Mouse (Mus musculus): ENCODE measurements at regions not wholly inside any gene's neighbourhood (a gene's known extent, or its start where the extent isn't known, plus 50 kb on each side); places are given as distances from the start of the nearest gene placed in this dataset.

DNA sequence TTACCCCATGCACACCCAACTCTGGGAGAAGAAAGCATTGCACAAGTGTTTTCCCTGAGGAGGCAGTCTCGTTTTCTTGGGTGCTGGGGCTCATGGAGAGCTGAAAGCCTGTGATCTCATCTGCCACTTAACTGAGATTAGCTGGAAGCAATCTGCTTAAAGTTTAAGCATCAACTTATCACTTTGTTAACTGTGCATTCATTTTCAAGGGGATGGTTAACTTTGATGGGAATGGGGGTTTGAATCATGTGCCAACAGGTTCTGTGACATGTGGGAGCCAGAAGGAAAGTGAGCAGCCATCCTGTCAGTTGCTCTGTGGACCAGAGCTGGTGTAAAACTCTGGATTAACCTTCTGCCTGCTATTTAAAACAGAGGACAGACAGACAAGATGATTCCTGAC lies 315.2 kb upstream of the Plxna2 start:
- WGBS, result 48% methylated on average over 1 of the region's 1 CpGs
- H3K4me2 ChIP-seq (ENCODE audit: low read depth, low read length), result no peak overlapping the region
- no peak for ATAC-seq (ENCODE audit: low read depth)
- no peaks in the 10 kb centered on the region for H3K36me3 ChIP-seq (ENCODE audit: control insufficient read depth, insufficient read depth, low read length)
- H3K4me1 ChIP-seq (ENCODE audit: control insufficient read depth, insufficient read depth, low read length), result no peaks in the 10 kb centered on the region
- H3K9ac ChIP-seq (replicated peaks; ENCODE audit: low read depth, low read length), result no peak overlapping the region
- no peak overlapping the region for H3K4me3 ChIP-seq (ENCODE audit: low read depth, low read length)
- no peaks in the 10 kb centered on the region for H3K9me3 ChIP-seq (ENCODE audit: control insufficient read depth, low read length)
- no peaks in the 10 kb centered on the region for H3K27me3 ChIP-seq (ENCODE audit: control insufficient read depth, insufficient read depth, low read length)
- H3K27ac ChIP-seq (ENCODE audit: low read depth, low read length), result no peak overlapping the region

- WGBS, result 61% methylated on average over 3 of the region's 3 CpGs
- no peak overlapping the region for H3K27ac ChIP-seq (ENCODE audit: low read depth, low read length)
- no peak overlapping the region for H3K9ac ChIP-seq (replicated peaks; ENCODE audit: low read depth, low read length)
Measured at GRCm38 (mm10) chr1:194281941-194282340, 336.1 kb upstream of the Plxna2 start.

DNA sequence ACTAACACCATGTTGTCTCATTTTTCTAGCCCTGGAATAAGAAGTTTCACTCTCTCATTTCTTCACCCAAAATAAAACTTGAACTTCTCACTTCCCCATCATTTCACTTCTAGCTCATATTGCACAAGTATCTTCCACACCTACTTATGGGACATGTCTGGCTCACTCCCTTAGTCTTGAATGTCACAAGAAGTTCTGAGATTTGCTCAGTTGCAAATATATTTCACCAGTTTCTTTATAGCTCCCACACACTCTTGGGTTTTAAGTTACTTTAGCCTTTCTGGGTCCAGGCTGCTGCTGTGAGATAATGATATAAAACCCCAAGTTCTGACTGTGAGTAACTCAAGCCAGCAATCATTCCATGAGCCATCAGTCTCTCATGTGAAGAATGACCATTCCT lies 350.0 kb upstream of the Plxna2 start:
- Histone ChIP-seq H3K27me3 (ENCODE audit: control insufficient read depth, insufficient read depth, low read length) (no peaks in the 10 kb centered on the region), H3K9me3 (ENCODE audit: control insufficient read depth, low read length) (no peaks in the 10 kb centered on the region), H3K4me2 (ENCODE audit: low read depth, low read length) (no peak overlapping the region), H3K27ac (ENCODE audit: low read depth, low read length) (no peak overlapping the region), H3K36me3 (ENCODE audit: control insufficient read depth, insufficient read depth, low read length) (no peaks in the 10 kb centered on the region), H3K4me1 (ENCODE audit: control insufficient read depth, insufficient read depth, low read length) (no peaks in the 10 kb centered on the region), H3K4me3 (ENCODE audit: low read depth, low read length) (no peak overlapping the region), H3K9ac (replicated peaks; ENCODE audit: low read depth, low read length) (no peak overlapping the region)
- no peak for ATAC-seq (ENCODE audit: low read depth)

More at GRCm38 (mm10) chr1:194281941-194282340, 336.1 kb upstream of the Plxna2 start:
- Histone ChIP-seq H3K27me3 (ENCODE audit: control insufficient read depth, insufficient read depth, low read length) (no peaks in the 10 kb centered on the region), H3K4me1 (ENCODE audit: control insufficient read depth, insufficient read depth, low read length) (no peaks in the 10 kb centered on the region), H3K36me3 (ENCODE audit: control insufficient read depth, insufficient read depth, low read length) (no peaks in the 10 kb centered on the region), H3K4me2 (ENCODE audit: low read depth, low read length) (no peak overlapping the region), H3K4me3 (ENCODE audit: low read depth, low read length) (no peak overlapping the region), H3K9me3 (ENCODE audit: control insufficient read depth, low read length) (no peaks in the 10 kb centered on the region)
- no peak for ATAC-seq (ENCODE audit: low read depth)

- ATAC-seq (ENCODE audit: low read depth), result no peak
- Histone ChIP-seq H3K27ac (ENCODE audit: low read depth, low read length) (no peak overlapping the region), H3K27me3 (ENCODE audit: control insufficient read depth, insufficient read depth, low read length) (no peaks in the 10 kb centered on the region), H3K9me3 (ENCODE audit: control insufficient read depth, low read length) (no peaks in the 10 kb centered on the region), H3K9ac (replicated peaks; ENCODE audit: low read depth, low read length) (no peak overlapping the region), H3K36me3 (ENCODE audit: control insufficient read depth, insufficient read depth, low read length) (no peaks in the 10 kb centered on the region), H3K4me3 (ENCODE audit: low read depth, low read length) (no peak overlapping the region), H3K4me1 (ENCODE audit: control insufficient read depth, insufficient read depth, low read length) (no peaks in the 10 kb centered on the region), H3K4me2 (ENCODE audit: low read depth, low read length) (no peak overlapping the region)
- WGBS, result 30% methylated on average over 4 of the region's 4 CpGs
Measured at GRCm38 (mm10) chr1:194262374-194262773, 355.6 kb upstream of the Plxna2 start.

DNA sequence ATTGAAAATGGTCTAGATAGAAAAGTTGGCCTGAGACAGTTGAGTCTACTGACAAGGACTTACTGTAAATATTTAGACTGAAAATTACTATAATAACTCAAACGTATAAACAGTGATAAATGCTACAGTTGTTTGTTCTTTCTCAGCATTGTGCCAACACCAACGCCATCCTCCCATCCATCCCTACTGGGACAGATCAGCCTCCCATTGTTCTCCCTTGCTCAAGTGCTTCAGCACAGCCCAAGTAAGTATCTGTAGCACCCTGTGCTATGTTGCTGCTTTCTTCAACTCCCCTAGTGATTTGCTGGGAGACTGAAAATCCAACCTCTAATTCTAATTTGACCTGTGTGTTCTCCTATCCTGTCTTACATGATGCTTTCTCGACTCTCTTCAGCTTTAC lies 358.1 kb upstream of the Plxna2 start:
- Histone ChIP-seq H3K36me3 (ENCODE audit: control insufficient read depth, insufficient read depth, low read length) (no peaks in the 10 kb centered on the region), H3K4me2 (ENCODE audit: low read depth, low read length) (no peak overlapping the region), H3K27me3 (ENCODE audit: control insufficient read depth, insufficient read depth, low read length) (no peaks in the 10 kb centered on the region), H3K4me3 (ENCODE audit: low read depth, low read length) (no peak overlapping the region), H3K9ac (replicated peaks; ENCODE audit: low read depth, low read length) (no peak overlapping the region), H3K27ac (ENCODE audit: low read depth, low read length) (no peak overlapping the region), H3K4me1 (ENCODE audit: control insufficient read depth, insufficient read depth, low read length) (no peaks in the 10 kb centered on the region), H3K9me3 (ENCODE audit: control insufficient read depth, low read length) (no peaks in the 10 kb centered on the region)
- WGBS, result 84% methylated on average over 3 of the region's 3 CpGs
- ATAC-seq (ENCODE audit: low read depth), result no peak

DNA sequence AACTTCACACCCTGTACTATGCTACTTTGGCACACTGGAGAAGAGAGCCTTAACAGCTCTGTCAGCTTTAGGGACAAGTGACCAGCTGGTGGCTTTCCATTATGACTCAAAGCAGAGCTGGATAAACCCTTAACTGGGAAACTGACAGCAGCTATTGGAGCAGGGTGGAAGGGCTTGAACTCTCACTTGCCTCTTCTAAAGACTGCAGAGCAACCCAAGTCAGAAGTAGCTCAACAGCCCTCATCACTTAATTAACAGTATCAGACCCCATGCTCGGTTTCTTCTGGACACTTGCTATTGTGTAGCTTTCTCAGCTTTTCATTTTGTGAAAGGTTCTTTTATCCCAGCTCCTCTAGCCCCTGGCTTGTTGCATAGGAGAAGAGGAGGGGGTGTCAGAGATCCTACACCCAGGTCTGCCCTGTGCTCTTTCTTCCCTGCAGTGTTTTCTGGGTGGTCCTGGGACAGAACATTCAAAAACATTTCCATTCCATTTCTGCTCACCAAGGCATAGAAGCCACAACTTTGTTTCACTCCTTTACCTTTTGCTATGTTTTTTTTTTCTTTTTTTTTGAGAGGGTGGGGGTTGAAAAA lies 373.1 kb upstream of the Plxna2 start:
- no peak overlapping the region for H3K27ac ChIP-seq (ENCODE audit: low read depth, low read length)
- H3K4me3 ChIP-seq (ENCODE audit: low read depth, low read length), result no peak overlapping the region
- no peaks in the 10 kb centered on the region for H3K4me1 ChIP-seq (ENCODE audit: control insufficient read depth, insufficient read depth, low read length)
- no peak overlapping the region for H3K4me2 ChIP-seq (ENCODE audit: low read depth, low read length)
- H3K36me3 ChIP-seq (ENCODE audit: control insufficient read depth, insufficient read depth, low read length), result no peaks in the 10 kb centered on the region
- no peak for ATAC-seq (ENCODE audit: low read depth)
- 3% methylated on average over 1 of the region's 1 CpGs for WGBS
- no peaks in the 10 kb centered on the region for H3K9me3 ChIP-seq (ENCODE audit: control insufficient read depth, low read length)
- no peak overlapping the region for H3K9ac ChIP-seq (replicated peaks; ENCODE audit: low read depth, low read length)
- H3K27me3 ChIP-seq (ENCODE audit: control insufficient read depth, insufficient read depth, low read length), result no peaks in the 10 kb centered on the region

GRCm38 (mm10) chr1:194241111-194241510 lies 376.9 kb upstream of the Plxna2 start:
- Histone ChIP-seq H3K9me3 (ENCODE audit: control insufficient read depth, low read length) (no peaks in the 10 kb centered on the region), H3K9ac (replicated peaks; ENCODE audit: low read depth, low read length) (no peak overlapping the region), H3K36me3 (ENCODE audit: control insufficient read depth, insufficient read depth, low read length) (no peaks in the 10 kb centered on the region), H3K4me3 (ENCODE audit: low read depth, low read length) (no peak overlapping the region), H3K27me3 (ENCODE audit: control insufficient read depth, insufficient read depth, low read length) (no peaks in the 10 kb centered on the region), H3K27ac (ENCODE audit: low read depth, low read length) (no peak overlapping the region), H3K4me1 (ENCODE audit: control insufficient read depth, insufficient read depth, low read length) (no peaks in the 10 kb centered on the region), H3K4me2 (ENCODE audit: low read depth, low read length) (no peak overlapping the region)
- ATAC-seq (ENCODE audit: low read depth), result no peak

DNA sequence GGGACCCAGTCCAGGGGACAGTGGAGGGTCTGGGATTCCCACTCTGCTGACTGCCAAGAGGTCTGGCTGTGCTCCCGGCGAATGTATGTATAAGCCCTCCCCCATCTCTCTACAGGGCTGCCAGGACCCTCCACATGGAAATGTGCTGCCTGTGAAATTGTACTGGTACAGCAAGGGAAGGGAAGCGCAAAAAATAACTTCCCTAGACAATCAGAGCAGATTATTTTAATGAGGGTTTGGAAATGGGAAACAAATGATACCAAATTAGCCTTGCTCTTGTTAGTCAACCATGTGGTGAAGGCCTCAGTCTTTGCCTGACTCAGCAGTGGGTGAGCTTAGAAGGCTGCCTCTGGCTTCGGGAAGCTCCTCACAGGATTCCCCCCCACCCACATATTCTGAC lies 386.8 kb upstream of the Plxna2 start:
- Histone ChIP-seq H3K36me3 (ENCODE audit: control insufficient read depth, insufficient read depth, low read length) (no peaks in the 10 kb centered on the region), H3K9me3 (ENCODE audit: control insufficient read depth, low read length) (no peaks in the 10 kb centered on the region), H3K27ac (ENCODE audit: low read depth, low read length) (peak overlapping the region; percentile 34; the same call in 1 of the 2 replicates), H3K4me1 (ENCODE audit: control insufficient read depth, insufficient read depth, low read length) (peaks cover 32% of the 10 kb centered on the region), H3K9ac (replicated peaks; ENCODE audit: low read depth, low read length) (no peak overlapping the region), H3K4me3 (ENCODE audit: low read depth, low read length) (no peak overlapping the region), H3K4me2 (ENCODE audit: low read depth, low read length) (no peak overlapping the region), H3K27me3 (ENCODE audit: control insufficient read depth, insufficient read depth, low read length) (no peaks in the 10 kb centered on the region)
- WGBS, result 21% methylated on average over 4 of the region's 4 CpGs
- ATAC-seq (ENCODE audit: low read depth), result peak; percentile 77; the same call in 1 of the 2 replicates

- H3K36me3 ChIP-seq (ENCODE audit: control insufficient read depth, insufficient read depth, low read length), result no peaks in the 10 kb centered on the region
- peak overlapping the region; percentile 75 for H3K27ac ChIP-seq (ENCODE audit: low read depth, low read length)
- no peaks in the 10 kb centered on the region for H3K9me3 ChIP-seq (ENCODE audit: control insufficient read depth, low read length)
- H3K4me2 ChIP-seq (ENCODE audit: low read depth, low read length), result peak overlapping the region; percentile 11; the same call in 1 of the 2 replicates
- H3K4me1 ChIP-seq (ENCODE audit: control insufficient read depth, insufficient read depth, low read length), result peaks cover 47% of the 10 kb centered on the region
- H3K27me3 ChIP-seq (ENCODE audit: control insufficient read depth, insufficient read depth, low read length), result no peaks in the 10 kb centered on the region
- ATAC-seq (ENCODE audit: low read depth), result peak; percentile 67; the same call in 1 of the 2 replicates
- no peak overlapping the region for H3K9ac ChIP-seq (replicated peaks; ENCODE audit: low read depth, low read length)
- no peak overlapping the region for H3K4me3 ChIP-seq (ENCODE audit: low read depth, low read length)
- 15% methylated on average over 6 of the region's 6 CpGs for WGBS
Measured at GRCm38 (mm10) chr1:194226550-194227160, 391.4 kb upstream of the Plxna2 start.
